Mouse (Mus musculus) layer of hippocampus, postnatal 25 days (tissue): ENCODE measurements around the gene Mblac2. TPM values are rescaled to one million over a fixed set of nuclear protein-coding genes. Genes with fewer than 3 reads are reported as not detected.

ENCODE experiments used
- DNase-seq, 2 experiments: peaks; one replicate each; pipeline ENCODE4 v3.0.0; 2022; ENCODE audit warnings: mixed read lengths in 2 of 2, low spot score in 1 of 2; ENCODE audit errors: extremely low spot score in 1 of 2
- total RNA-seq, 2 experiments: library from RNA; stranded (reverse); gene quantifications; 2 replicates each; pipeline ENCODE4 v1.2.3; 2021

Gene Mblac2
- total RNA-seq, 2 experiments from 2014 or later: 23.0 to 23.5 TPM

- no peak for DNase-seq
Observed at GRCm38 (mm10) chr13:81801121-81801520, 90.0 kb downstream of the Mblac2 start.

Other genes starting within 250 kb of the Mblac2 start
- 1 to 10 TPM; 2.5 to 3.2 TPM for gene Adgrv1, start 78.2 kb upstream of the Mblac2 start, total RNA-seq
- 10 to 100 TPM in 1 of 2 experiments, 1 to 10 TPM in 1; 9.8 to 12.3 TPM for gene Lysmd3, start 53.7 kb upstream of the Mblac2 start, total RNA-seq
- 1 to 10 TPM; 4.2 to 4.6 TPM for gene Polr3g, start 328 bp upstream of the Mblac2 start, total RNA-seq
- gene Cetn3, start 71.7 kb downstream of the Mblac2 start, total RNA-seq: 100 to 1,000 TPM in 1 of 2 experiments, 10 to 100 TPM in 1; 85.9 to 102 TPM